In genomic region chr1:171179487-171180171, GRCm38 (mm10) we compare ENCODE assay signal across 15 mouse cellular contexts. TPM values are rescaled to one million over a fixed set of nuclear protein-coding genes. Genes with fewer than 3 reads are reported as not detected.
"Had no signal": no experiment of that assay in that cellular context is flagged by ENCODE, and none has a peak within 500 bp of the region (broad histone marks: within the 10 kb centered on the region; RNA-seq: fewer than 3 reads in every experiment).

No protein-coding gene starts in this region.

- H3K27ac ChIP-seq: layer of hippocampus, adult 2 months; limb, embryonic 13.5 days; liver, embryonic 14.5 days; midbrain, embryonic 10.5 days; neural tube, embryonic 12.5 days; stomach, postnatal 0 days had no signal

- H3K36me3 ChIP-seq: limb, embryonic 13.5 days; midbrain, embryonic 10.5 days; neural tube, embryonic 12.5 days had no signal

- H3K27me3 ChIP-seq: limb, embryonic 13.5 days; neural tube, embryonic 12.5 days had no signal

- H3K4me3 ChIP-seq: layer of hippocampus, adult 2 months; limb, embryonic 13.5 days; midbrain, embryonic 10.5 days; myocyte; neural tube, embryonic 12.5 days had no signal

- H3K4me2 ChIP-seq: limb, embryonic 13.5 days; neural tube, embryonic 12.5 days had no signal

- H3K9ac ChIP-seq: limb, embryonic 13.5 days; liver, embryonic 14.5 days; neural tube, embryonic 12.5 days had no signal

- H3K4me1 ChIP-seq: limb, embryonic 13.5 days; midbrain, embryonic 10.5 days; neural tube, embryonic 12.5 days had no signal

- DNase-seq: kidney, adult 18-20 months; kidney, postnatal 14 days; left cerebral cortex, postnatal 4 days; lung, adult 18-20 months; midbrain, embryonic 14.5 days; thymus, postnatal 4 days had no signal

- H3K9me3 ChIP-seq: limb, embryonic 13.5 days; midbrain, embryonic 10.5 days; neural tube, embryonic 12.5 days had no signal

RNA-seq across cellular contexts. Expression of gene Mpz, which starts 29.1 kb away (rescaled TPM):
- total RNA-seq: layer of hippocampus, adult 2 months; layer of hippocampus, postnatal 10 days; left cerebral cortex, postnatal 4 days; neutrophil, adult 5-6 weeks had no signal

RNA-seq across cellular contexts. Expression of gene Nr1i3, which starts 34.1 kb away (rescaled TPM):
- total RNA-seq: layer of hippocampus, postnatal 10 days; left cerebral cortex, postnatal 4 days; neutrophil, adult 5-6 weeks had no signal
